Mouse (Mus musculus): ENCODE data around the gene Angptl2. TPM values are rescaled to one million over a fixed set of nuclear protein-coding genes. Genes with fewer than 3 reads are reported as not detected.

Gene Angptl2
- total and polyA plus RNA-seq, 3 experiments = 0.04 to 0.21 TPM; not detected in 1

- peaks cover 0 to 2% of the 10 kb centered on the region in 2 experiments for H3K36me3 ChIP-seq (replicated peaks in 1 of 2; ENCODE audit: control insufficient read depth in 1 of 2, insufficient read depth in 1 of 2, low read length in 1 of 2)
- no peak overlapping the region for H3K27ac ChIP-seq (ENCODE audit: insufficient read depth, low read depth)
- no peak overlapping the region for H3K4me3 ChIP-seq (replicated peaks in 1 of 3; ENCODE audit: low read depth in 2 of 3, low read length in 2 of 3, poor library complexity in 1 of 3)
- H3K9me3 ChIP-seq (replicated peaks; ENCODE audit: low read length) = no peaks in the 10 kb centered on the region
- no peak overlapping the region for H3K9ac ChIP-seq (ENCODE audit: insufficient read depth, low read depth)
- no peak overlapping the region for H3K4me2 ChIP-seq (ENCODE audit: insufficient read depth, low read depth, poor library complexity, severe bottlenecking)
- dilution Hi-C loops (cut with MboI; ENCODE audit: extremely low pct_ligation_motif_present, extremely low pct_unique_long_range_greater_than_20kb, low sequenced_read_pairs) = no loop called here
- DNase-seq (ENCODE audit: extremely low read depth) = no peak
- peaks cover 0 to 6% of the 10 kb centered on the region in 2 experiments; a peak in 2 of 4 replicates for H3K4me1 ChIP-seq (ENCODE audit: control insufficient read depth in 1 of 2, insufficient read depth in 2 of 2)
- TF ChIP-seq SMC3 (IDR thresholded peaks at IDR 0.05; ENCODE audit: low read depth, low read length) (no peak), KAT2A (IDR thresholded peaks at IDR 0.05; ENCODE audit: insufficient replicate concordance, low read length) (no peak), E2F4 (IDR thresholded peaks at IDR 0.05; ENCODE audit: insufficient replicate concordance, low read depth, low read length) (no peak), RAD21 (IDR thresholded peaks at IDR 0.05; ENCODE audit: low read depth, low read length) (no peak), ZNF384 (IDR thresholded peaks at IDR 0.05; ENCODE audit: low read depth, low read length) (no peak), CTCF (conservative IDR thresholded peaks at IDR 0.05 in 1 of 2, IDR thresholded peaks at IDR 0.05 in 1 of 2; ENCODE audit: low read depth in 2 of 2, low read length in 2 of 2) (no peak), MXI1 (IDR thresholded peaks at IDR 0.05; ENCODE audit: low read depth, low read length) (no peak), UBTF (IDR thresholded peaks at IDR 0.05; ENCODE audit: low read depth, low read length) (no peak), USF1 (IDR thresholded peaks at IDR 0.05; ENCODE audit: low read depth, low read length) (no peak), CHD1 (IDR thresholded peaks at IDR 0.05; ENCODE audit: low read depth, low read length) (no peak)
- H3K79me2 ChIP-seq (replicated peaks; ENCODE audit: control insufficient read depth, extremely low read depth, insufficient read depth, poor library complexity, severe bottlenecking) = no peaks in the 10 kb centered on the region
- no peaks in the 10 kb centered on the region for H3K27me3 ChIP-seq (replicated peaks)
- in situ Hi-C loops (cut with MboI; ENCODE audit: low pct_ligation_motif_present, low pct_unique_long_range_greater_than_20kb, low sequenced_read_pairs) = loop anchor here (10.0 kb wide), 1 partner anchor 183 kb away; no protein-coding TSS in a partner anchor
Measured at GRCm38 (mm10) chr2:33237581-33237980, 21.7 kb downstream of the Angptl2 start.

GRCm38 (mm10) chr2:33244880-33245279, 29.0 kb downstream of the Angptl2 start:
- dilution Hi-C loops (cut with MboI; ENCODE audit: extremely low pct_ligation_motif_present, extremely low pct_unique_long_range_greater_than_20kb, low sequenced_read_pairs) = no loop called here
- in situ Hi-C loops (cut with MboI; ENCODE audit: low pct_ligation_motif_present, low pct_unique_long_range_greater_than_20kb, low sequenced_read_pairs) = no loop called here
- Histone ChIP-seq H3K79me2 (replicated peaks; ENCODE audit: control insufficient read depth, extremely low read depth, insufficient read depth, poor library complexity, severe bottlenecking) (no peaks in the 10 kb centered on the region), H3K4me3 (replicated peaks in 1 of 3; ENCODE audit: low read depth in 2 of 3, low read length in 2 of 3, poor library complexity in 1 of 3) (no peak overlapping the region), H3K27me3 (replicated peaks) (no peaks in the 10 kb centered on the region), H3K4me1 (ENCODE audit: control insufficient read depth in 1 of 2, insufficient read depth in 2 of 2) (peaks cover 0 to 4% of the 10 kb centered on the region in 2 experiments; a peak in 1 of 4 replicates), H3K36me3 (replicated peaks in 1 of 2; ENCODE audit: control insufficient read depth in 1 of 2, insufficient read depth in 1 of 2, low read length in 1 of 2) (peaks cover 0 to 8% of the 10 kb centered on the region in 2 experiments), H3K4me2 (ENCODE audit: insufficient read depth, low read depth, poor library complexity, severe bottlenecking) (no peak overlapping the region), H3K9me3 (replicated peaks; ENCODE audit: low read length) (no peaks in the 10 kb centered on the region), H3K9ac (ENCODE audit: insufficient read depth, low read depth) (no peak overlapping the region), H3K27ac (ENCODE audit: insufficient read depth, low read depth) (no peak overlapping the region)
- no peak for TF ChIP-seq PAX5 (IDR thresholded peaks at IDR 0.05; ENCODE audit: low read length)
- no peak for TF ChIP-seq JUND (conservative IDR thresholded peaks at IDR 0.05; ENCODE audit: low read depth, low read length)
- no peak for TF ChIP-seq USF2 (conservative IDR thresholded peaks at IDR 0.05; ENCODE audit: low read depth, low read length)
- no peak for TF ChIP-seq USF1 (IDR thresholded peaks at IDR 0.05; ENCODE audit: low read depth, low read length)
- no peak for TF ChIP-seq MXI1 (IDR thresholded peaks at IDR 0.05; ENCODE audit: low read depth, low read length)
- no peak for TF ChIP-seq BHLHE40 (IDR thresholded peaks at IDR 0.05; ENCODE audit: low read depth, low read length)
- TF ChIP-seq ELF1 (IDR thresholded peaks at IDR 0.05; ENCODE audit: low read depth, low read length) = no peak
- TF ChIP-seq CHD2 (IDR thresholded peaks at IDR 0.05; ENCODE audit: low read length) = no peak
- TF ChIP-seq MAZ (IDR thresholded peaks at IDR 0.05; ENCODE audit: low read depth, low read length) = no peak
- TF ChIP-seq IRF4 (IDR thresholded peaks at IDR 0.05; ENCODE audit: low read depth, low read length) = no peak
- no peak for TF ChIP-seq UBTF (IDR thresholded peaks at IDR 0.05; ENCODE audit: low read depth, low read length)
- TF ChIP-seq SIN3A (IDR thresholded peaks at IDR 0.05; ENCODE audit: low read length) = no peak
- no peak for TF ChIP-seq ETS1 (conservative IDR thresholded peaks at IDR 0.05; ENCODE audit: low read depth, low read length)
- TF ChIP-seq SMC3 (IDR thresholded peaks at IDR 0.05; ENCODE audit: low read depth, low read length) = no peak
- DNase-seq (ENCODE audit: extremely low read depth) = no peak
